Mouse (Mus musculus) embryonic facial prominence, embryonic 11.5 days (tissue): ENCODE measurements at regions not wholly inside any gene's neighbourhood (a gene's known extent, or its start where the extent isn't known, plus 50 kb on each side); places are given as distances from the start of the nearest gene placed in this dataset.

ENCODE experiments used
- ATAC-seq: fragments of 200-750 bp; cut with Nextera tagmentation; replicated peaks from 2 replicates; pipeline ENCODE4 v1.8.0; 2017; ENCODE audit warnings: low read depth; ENCODE audit not compliant: insufficient number of reproducible peaks, low FRiP score, low TSS enrichment
- DNase-seq: peaks from one replicate; pipeline ENCODE4 v3.0.0-alpha.2; 2015; ENCODE audit warnings: low spot score
- H3K27ac ChIP-seq: fragments of 300-500 bp; sonication (generic); replicated peaks from 2 replicates; pipeline ENCODE4 v1.5.1; 2014; ENCODE audit warnings: mild to moderate bottlenecking, low read depth, low read length, control low read depth
- H3K27me3 ChIP-seq: fragments of 300-500 bp; sonication (generic); 2 replicates; pipeline ENCODE4 v1.6.1; 2014; ENCODE audit warnings: mild to moderate bottlenecking, low read length, moderate library complexity, mixed read lengths; ENCODE audit not compliant: control insufficient read depth, insufficient read depth
- H3K36me3 ChIP-seq: fragments of 300-500 bp; sonication (generic); replicated peaks from 2 replicates; pipeline ENCODE4 v1.6.1; 2014; ENCODE audit warnings: low read depth, mild to moderate bottlenecking, low read length, moderate library complexity, mixed read lengths; ENCODE audit not compliant: control insufficient read depth, insufficient read depth
- H3K4me1 ChIP-seq: fragments of 300-500 bp; sonication (generic); 2 replicates; pipeline ENCODE4 v1.6.1; 2014; ENCODE audit warnings: low read length, mixed read lengths; ENCODE audit not compliant: control insufficient read depth, insufficient read depth
- H3K4me2 ChIP-seq: fragments of 300-500 bp; sonication (generic); 2 replicates; pipeline ENCODE4 v1.6.1; 2014; ENCODE audit warnings: low read depth, mild to moderate bottlenecking, control low read depth, low read length, moderate library complexity
- H3K4me3 ChIP-seq: fragments of 300-500 bp; sonication (generic); 2 replicates; pipeline ENCODE4 v1.5.1; 2014; ENCODE audit warnings: low read depth, low read length, control low read depth
- H3K9ac ChIP-seq: fragments of 300-500 bp; sonication (generic); replicated peaks from 2 replicates; pipeline ENCODE4 v1.6.1; 2014; ENCODE audit warnings: mild to moderate bottlenecking, control low read depth, low read length
- H3K9me3 ChIP-seq: fragments of 300-500 bp; sonication (generic); replicated peaks from 2 replicates; pipeline ENCODE4 v1.6.1; 2016; ENCODE audit warnings: mild to moderate bottlenecking, low read length, inconsistent platforms, mixed read lengths; ENCODE audit not compliant: control insufficient read depth
- WGBS: fragments of 180-500 bp; shearing (Covaris S2); extraction: QIAGEN DNeasy Blood & Tissue Kit; methylation state at CpG from one replicate; pipeline ENCODE4 v1.1.7; 2014; 5-methylcytosine and 5-hydroxymethylcytosine counted together

DNA sequence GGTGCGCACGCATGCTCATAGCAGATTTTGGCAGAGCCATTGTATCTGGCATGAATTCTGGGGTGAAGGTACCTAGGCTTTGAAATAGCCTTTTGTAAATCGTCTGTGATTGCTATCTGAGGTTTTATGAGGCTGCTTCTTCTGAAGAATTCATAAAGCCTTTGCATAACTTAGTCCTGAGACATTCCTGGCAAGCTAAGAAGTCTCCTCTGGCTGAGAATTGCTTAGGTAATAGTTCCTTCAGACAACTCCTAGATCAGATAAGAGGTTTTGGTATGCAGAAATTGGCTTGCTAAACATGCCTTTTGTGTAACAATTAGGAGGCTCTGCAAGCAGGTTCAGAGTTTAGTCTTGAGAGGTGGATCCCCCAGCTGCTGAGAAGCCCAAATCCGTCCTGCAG lies 82.7 kb downstream of the Pmp22 start:
- WGBS: 81% methylated on average over 4 of the region's 4 CpGs
- H3K27ac ChIP-seq: no peak overlapping the region
- no peaks in the 10 kb centered on the region for H3K9me3 ChIP-seq
- no peaks in the 10 kb centered on the region for H3K4me1 ChIP-seq
- no peak overlapping the region for H3K4me2 ChIP-seq
- H3K36me3 ChIP-seq: no peaks in the 10 kb centered on the region
- H3K4me3 ChIP-seq: no peak overlapping the region
- DNase-seq (no peak), ATAC-seq (no peak)
- no peaks in the 10 kb centered on the region for H3K27me3 ChIP-seq
- no peak overlapping the region for H3K9ac ChIP-seq

- H3K4me2 ChIP-seq: no peak overlapping the region
- 17% methylated on average over 6 of the region's 6 CpGs for WGBS
- H3K36me3 ChIP-seq: no peaks in the 10 kb centered on the region
- no peak overlapping the region for H3K27ac ChIP-seq
- H3K9ac ChIP-seq: no peak overlapping the region
- H3K4me3 ChIP-seq: no peak overlapping the region
- H3K27me3 ChIP-seq: no peaks in the 10 kb centered on the region
- no peaks in the 10 kb centered on the region for H3K4me1 ChIP-seq
- DNase-seq: peak; percentile 85
- no peaks in the 10 kb centered on the region for H3K9me3 ChIP-seq
- ATAC-seq: peak; percentile 39; the same call in 1 of the 2 replicates
These were observed 84.3 kb downstream of the Pmp22 start for GRCm38 (mm10) chr11:63213043-63213442.

DNA sequence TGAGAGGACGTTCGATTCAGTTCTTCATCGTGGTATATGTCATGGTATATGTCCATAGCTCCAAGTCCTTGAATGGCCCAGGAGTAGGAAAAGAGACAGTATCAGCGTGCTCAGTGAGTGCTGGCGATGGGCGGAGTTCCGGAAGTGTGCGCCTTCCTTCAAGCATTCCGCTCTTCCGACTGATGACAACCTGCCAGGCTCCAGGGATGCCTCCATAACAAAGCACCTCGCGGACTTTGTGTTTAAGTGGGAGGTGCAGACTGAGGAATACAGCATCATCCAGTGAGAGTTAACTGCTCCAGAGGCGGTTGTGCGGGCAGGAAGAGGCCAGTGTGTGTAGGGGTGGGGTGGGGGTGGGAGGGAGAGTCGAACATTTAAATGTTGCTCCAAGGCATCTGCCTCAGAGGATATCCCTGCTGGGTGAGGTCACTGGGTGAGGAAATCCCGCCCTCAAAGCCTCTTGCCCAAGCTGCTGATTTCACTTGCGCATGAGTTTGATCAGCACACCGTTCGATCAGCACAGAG lies 85.2 kb downstream of the Pmp22 start:
- Histone ChIP-seq H3K27ac (no peak overlapping the region), H3K9me3 (no peaks in the 10 kb centered on the region), H3K27me3 (no peaks in the 10 kb centered on the region), H3K4me1 (no peaks in the 10 kb centered on the region), H3K36me3 (no peaks in the 10 kb centered on the region), H3K4me2 (no peak overlapping the region), H3K4me3 (no peak overlapping the region), H3K9ac (no peak overlapping the region)
- WGBS: 54% methylated on average over 19 of the region's 19 CpGs
- DNase-seq: no peak
- no peak for ATAC-seq

GRCm38 (mm10) chr11:63215993-63216392 lies 87.2 kb downstream of the Pmp22 start:
- H3K4me2 ChIP-seq: no peak overlapping the region
- no peak overlapping the region for H3K27ac ChIP-seq
- H3K4me3 ChIP-seq: no peak overlapping the region
- no peak for ATAC-seq
- H3K9ac ChIP-seq: no peak overlapping the region
- no peaks in the 10 kb centered on the region for H3K36me3 ChIP-seq
- peak; percentile 18 for DNase-seq
- H3K9me3 ChIP-seq: no peaks in the 10 kb centered on the region
- H3K4me1 ChIP-seq: no peaks in the 10 kb centered on the region
- WGBS: 82% methylated on average over 2 of the region's 2 CpGs
- H3K27me3 ChIP-seq: no peaks in the 10 kb centered on the region

DNA sequence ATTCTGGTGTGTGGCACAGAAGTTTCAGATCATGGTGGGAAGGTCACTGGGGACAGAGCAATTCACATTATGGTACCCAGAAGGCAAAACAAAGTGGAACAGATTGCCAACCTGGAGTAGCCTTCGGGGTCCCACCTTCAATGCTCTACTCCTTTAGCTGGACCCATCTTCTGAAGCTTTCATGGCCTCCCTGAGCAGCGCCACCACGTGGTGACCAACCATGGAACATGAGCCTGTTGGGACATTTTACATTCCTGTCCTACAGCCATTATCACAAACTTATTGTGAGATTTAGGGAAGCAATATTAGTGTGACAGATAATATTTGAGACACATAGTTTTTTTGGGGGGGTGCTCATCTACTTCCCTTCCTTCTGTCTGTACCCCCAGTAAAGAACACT lies 88.3 kb downstream of the Pmp22 start:
- Histone ChIP-seq H3K27me3 (no peaks in the 10 kb centered on the region), H3K4me1 (no peaks in the 10 kb centered on the region), H3K27ac (no peak overlapping the region), H3K4me3 (no peak overlapping the region), H3K36me3 (no peaks in the 10 kb centered on the region), H3K9ac (no peak overlapping the region), H3K4me2 (no peak overlapping the region), H3K9me3 (no peaks in the 10 kb centered on the region)
- ATAC-seq (no peak), DNase-seq (no peak)
- WGBS: 67% methylated on average over 3 of the region's 3 CpGs

- Histone ChIP-seq H3K27ac (no peak overlapping the region), H3K4me1 (no peaks in the 10 kb centered on the region), H3K9me3 (no peaks in the 10 kb centered on the region), H3K36me3 (no peaks in the 10 kb centered on the region), H3K9ac (no peak overlapping the region), H3K4me2 (no peak overlapping the region), H3K27me3 (no peaks in the 10 kb centered on the region), H3K4me3 (no peak overlapping the region)
- 86% methylated on average over 3 of the region's 3 CpGs for WGBS
- no peak for ATAC-seq
- DNase-seq: no peak
These were observed 97.7 kb downstream of the Pmp22 start for GRCm38 (mm10) chr11:63226471-63226870.

DNA sequence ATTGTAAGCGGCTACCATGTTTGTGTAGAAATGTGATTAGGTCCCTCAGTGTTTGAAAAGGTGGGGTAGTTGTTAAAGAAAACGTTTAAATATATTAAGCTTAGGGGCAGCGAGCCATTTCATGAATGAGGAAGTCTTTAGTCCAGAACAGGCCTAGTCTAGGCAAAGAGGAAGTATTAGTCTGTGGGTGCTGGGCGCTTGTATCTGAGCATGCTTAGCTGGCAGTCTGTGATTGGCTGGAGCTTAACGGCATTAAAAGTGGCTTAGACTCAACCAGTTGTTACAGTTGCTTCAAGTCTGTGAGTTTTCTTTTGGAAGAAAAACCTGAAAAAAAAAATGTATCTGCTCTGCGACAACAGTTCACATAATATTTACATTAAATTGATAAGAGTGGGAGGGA lies 102.0 kb downstream of the Pmp22 start:
- Histone ChIP-seq H3K27me3 (no peaks in the 10 kb centered on the region), H3K36me3 (no peaks in the 10 kb centered on the region), H3K4me3 (no peak overlapping the region), H3K27ac (no peak overlapping the region), H3K4me2 (no peak overlapping the region), H3K9me3 (no peaks in the 10 kb centered on the region), H3K9ac (no peak overlapping the region), H3K4me1 (no peaks in the 10 kb centered on the region)
- 90% methylated on average over 6 of the region's 6 CpGs for WGBS
- no peak for DNase-seq
- no peak for ATAC-seq

DNA sequence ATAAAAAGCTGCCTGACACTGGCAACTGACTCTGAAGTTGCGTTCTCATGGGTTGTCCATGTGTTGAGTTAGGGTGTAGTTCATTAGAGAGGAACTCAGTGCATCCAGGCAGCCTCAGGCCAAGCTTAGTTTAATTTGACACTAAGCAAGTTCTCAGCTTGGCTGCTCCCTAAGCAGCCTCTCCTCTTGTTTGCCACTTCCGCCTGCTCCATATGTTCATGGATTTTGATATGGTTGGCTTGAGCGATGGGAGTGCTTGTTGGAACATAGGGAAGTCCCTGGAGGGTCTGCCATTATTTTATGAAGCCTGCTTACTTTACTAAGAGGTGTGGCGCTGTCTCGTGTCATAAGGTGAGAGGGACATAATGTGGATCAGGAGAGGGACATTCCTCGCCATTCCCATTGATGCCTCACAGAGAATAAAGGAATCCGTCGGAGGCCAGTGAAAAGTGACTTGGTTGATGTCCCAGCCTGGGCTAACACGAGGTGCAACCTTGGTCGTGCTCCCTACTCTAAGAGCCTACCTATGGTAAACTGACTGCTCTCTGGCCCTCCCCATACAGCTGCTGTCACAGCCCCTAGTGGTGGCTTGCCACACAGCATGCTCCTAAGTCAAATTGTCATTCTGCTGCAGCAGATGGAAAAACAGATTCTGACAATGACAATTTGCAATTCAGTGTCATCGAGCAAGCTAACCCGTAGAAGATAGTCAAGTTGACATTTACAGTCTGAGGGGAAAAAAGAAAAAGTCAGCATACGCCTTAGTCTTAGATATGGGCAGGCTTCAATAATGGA lies 104.6 kb downstream of the Pmp22 start:
- Histone ChIP-seq H3K27ac (no peak overlapping the region), H3K9me3 (no peaks in the 10 kb centered on the region)

More for the DNA sequence above, 104.6 kb downstream of the Pmp22 start:
- H3K9ac ChIP-seq: no peak overlapping the region
- no peaks in the 10 kb centered on the region for H3K4me1 ChIP-seq
- H3K27me3 ChIP-seq: no peaks in the 10 kb centered on the region
- H3K4me2 ChIP-seq: no peak overlapping the region
- H3K36me3 ChIP-seq: no peaks in the 10 kb centered on the region
- no peak for DNase-seq
- 84% methylated on average over 13 of the region's 13 CpGs for WGBS
- H3K4me3 ChIP-seq: no peak overlapping the region
- ATAC-seq: no peak
